Mouse (Mus musculus) embryonic facial prominence, embryonic 14.5 days (tissue): ENCODE data around the gene Fyco1. TPM values are rescaled to one million over a fixed set of nuclear protein-coding genes. Genes with fewer than 3 reads are reported as not detected.

ENCODE experiments used
- ATAC-seq: fragments of 200-750 bp; cut with Nextera tagmentation; 2 replicates; pipeline ENCODE4 v1.8.0; 2017; ENCODE audit warnings: low read depth, moderate number of reproducible peaks, moderate TSS enrichment
- DNase-seq: peaks from one replicate; pipeline ENCODE4 v3.0.0-alpha.2; 2015; ENCODE audit warnings: low spot score
- H3K27ac ChIP-seq: fragments of 300-500 bp; sonication (generic); replicated peaks from 2 replicates; pipeline ENCODE4 v1.5.1; 2014; ENCODE audit warnings: low read depth, mild to moderate bottlenecking, low read length, moderate library complexity
- H3K27me3 ChIP-seq: fragments of 300-500 bp; sonication (generic); replicated peaks from 2 replicates; pipeline ENCODE4 v1.6.1; 2014; ENCODE audit warnings: low read length; ENCODE audit not compliant: control insufficient read depth, insufficient read depth
- H3K36me3 ChIP-seq: fragments of 300-500 bp; sonication (generic); 2 replicates; pipeline ENCODE4 v1.6.1; 2014; ENCODE audit warnings: low read length, mixed read lengths; ENCODE audit not compliant: control insufficient read depth, insufficient read depth
- H3K4me1 ChIP-seq: fragments of 300-500 bp; sonication (generic); 2 replicates; pipeline ENCODE4 v1.6.1; 2014; ENCODE audit warnings: antibody characterized with exemption, low read length; ENCODE audit not compliant: control insufficient read depth, insufficient read depth
- H3K4me2 ChIP-seq: fragments of 300-500 bp; sonication (generic); 2 replicates; pipeline ENCODE4 v1.6.1; 2014; ENCODE audit warnings: low read depth, mild to moderate bottlenecking, low read length, moderate library complexity, mixed read lengths
- H3K4me3 ChIP-seq: fragments of 300-500 bp; sonication (generic); 2 replicates; pipeline ENCODE4 v1.5.1; 2014; ENCODE audit warnings: low read depth, mild to moderate bottlenecking, low read length
- H3K9ac ChIP-seq: fragments of 300-500 bp; sonication (generic); 2 replicates; pipeline ENCODE4 v1.6.1; 2014; ENCODE audit warnings: low read depth, mild to moderate bottlenecking, low read length, moderate library complexity, mixed read lengths
- H3K9me3 ChIP-seq: fragments of 300-500 bp; sonication (generic); 2 replicates; pipeline ENCODE4 v1.6.1; 2016; ENCODE audit warnings: low read length; ENCODE audit not compliant: control insufficient read depth
- WGBS: fragments of 180-500 bp; shearing (Covaris S2); extraction: QIAGEN DNeasy Blood & Tissue Kit; methylation state at CpG from one replicate; pipeline ENCODE4 v1.1.7; 2014; 5-methylcytosine and 5-hydroxymethylcytosine counted together
- polyA plus RNA-seq: library from polyadenylated mRNA; unstranded; fragments of >200 nt; fragmentation: Nextera tagmentation; extraction: Ambion mirVana; gene quantifications from 2 replicates; pipeline ENCODE4 v1.2.1, GENCODE M21; 2014

Gene Fyco1
- polyA plus RNA-seq = 12.1 and 15.1 TPM in 2 replicates

DNA sequence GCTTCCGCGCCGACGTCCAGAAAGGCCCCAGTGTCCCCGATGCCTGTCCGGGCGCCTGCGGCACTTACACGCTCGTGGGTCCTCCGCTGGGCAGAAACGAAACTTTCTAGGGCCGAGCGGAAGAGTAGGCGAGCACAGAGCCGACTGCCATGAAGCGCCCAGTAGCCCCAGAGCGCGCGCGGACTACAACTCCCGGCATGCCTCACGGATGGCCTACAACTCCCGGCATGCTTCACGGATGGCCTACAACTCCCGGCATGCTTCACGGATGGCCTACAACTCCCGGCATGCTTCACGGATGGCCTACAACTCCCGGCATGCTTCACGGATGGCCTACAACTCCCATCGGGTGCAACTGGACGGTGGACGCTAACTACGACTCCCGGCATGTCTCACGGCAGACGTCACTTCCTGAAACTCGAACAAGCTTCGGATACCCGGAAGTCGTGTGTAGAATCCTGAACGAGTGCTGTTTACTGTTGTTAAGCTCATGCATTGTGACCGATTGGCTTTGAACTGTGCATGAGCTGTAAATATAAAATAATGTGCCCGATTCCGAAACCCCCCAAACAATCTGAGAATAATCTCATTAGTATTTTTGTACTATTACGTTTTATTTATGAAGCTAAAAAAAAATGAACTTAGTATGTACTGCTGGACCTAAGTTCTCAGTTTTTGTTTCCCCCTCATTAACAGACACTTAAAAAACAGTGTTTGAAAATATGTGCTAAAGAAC, at the start of gene Fyco1:
Fyco1 (minus strand) TSS at position 187 of the 736 bp plus-strand sequence.
- under 1% methylated on average over 40 of the region's 47 CpGs for WGBS
- Histone ChIP-seq H3K27ac (peak within 1 kb of the TSS; percentile 96), H3K4me2 (peak within 1 kb of the TSS; percentile 80), H3K9me3 (no peaks in the 10 kb centered on the region), H3K4me1 (peaks cover 3% of the 10 kb centered on the region; the same call in 1 of the 2 replicates), H3K27me3 (no peaks in the 10 kb centered on the region), H3K4me3 (peak within 1 kb of the TSS; percentile 87), H3K9ac (peak within 1 kb of the TSS; percentile 91), H3K36me3 (no peaks in the 10 kb centered on the region)
- ATAC-seq = peak; percentile 97
- peak; percentile 100 for DNase-seq

DNA sequence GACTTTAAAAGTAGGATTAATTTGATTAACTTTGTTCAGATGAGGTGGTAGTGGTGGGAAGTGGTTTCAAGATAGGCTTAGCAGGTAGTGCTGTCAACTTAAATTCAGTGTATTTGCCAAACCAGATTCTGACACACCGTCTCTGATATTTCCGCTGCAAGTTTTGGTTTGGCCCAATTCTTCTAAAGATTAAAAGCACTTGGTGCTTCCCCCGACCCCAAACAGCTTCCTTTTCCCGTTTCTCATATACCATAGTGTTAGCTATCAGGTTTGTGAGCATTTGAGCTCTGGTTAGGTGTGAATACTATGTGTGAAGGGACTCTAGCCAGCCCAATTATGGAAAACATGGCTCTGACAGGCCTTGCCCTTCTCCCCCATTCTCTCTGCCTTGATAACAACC, 20.4 kb upstream of the Fyco1 start:
- DNase-seq (no peak), ATAC-seq (no peak)
- H3K4me3 ChIP-seq = no peak overlapping the region
- no peak overlapping the region for H3K4me2 ChIP-seq
- H3K27ac ChIP-seq = no peak overlapping the region
- no peaks in the 10 kb centered on the region for H3K9me3 ChIP-seq
- H3K9ac ChIP-seq = no peak overlapping the region
- no peaks in the 10 kb centered on the region for H3K27me3 ChIP-seq
- H3K4me1 ChIP-seq = no peaks in the 10 kb centered on the region
- no peaks in the 10 kb centered on the region for H3K36me3 ChIP-seq
- 68% methylated on average over 4 of the region's 4 CpGs for WGBS

DNA sequence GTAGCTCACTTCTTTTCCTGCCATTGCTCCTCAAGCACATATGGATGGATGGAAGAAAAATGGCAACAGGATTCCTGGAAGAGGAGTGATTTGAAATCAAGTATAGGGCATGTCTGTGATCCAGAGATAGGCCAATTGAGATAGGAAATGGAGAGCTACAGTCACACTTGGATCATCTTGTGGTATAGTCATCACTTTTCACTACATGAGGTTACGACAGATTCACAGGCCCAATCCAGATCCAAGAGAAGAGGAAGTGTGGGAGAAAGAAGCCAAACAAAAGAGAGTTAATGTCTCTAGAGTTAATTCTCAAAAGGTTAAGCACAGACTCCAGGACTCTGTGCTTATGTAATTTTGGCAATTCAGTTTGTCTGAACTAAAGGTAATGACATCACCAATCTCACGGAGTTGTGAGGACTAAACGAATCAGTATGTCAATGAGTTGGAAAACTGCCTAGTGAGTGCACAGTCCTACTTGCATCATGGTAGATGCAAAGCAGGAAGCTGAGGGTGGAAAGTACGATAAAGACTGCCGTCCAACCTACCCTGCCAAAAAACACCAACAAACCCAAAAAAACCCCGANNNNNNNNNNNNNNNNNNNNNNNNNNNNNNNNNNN, 17.6 kb upstream of the Fyco1 start:
- no peaks in the 10 kb centered on the region for H3K4me1 ChIP-seq
- no peak overlapping the region for H3K27ac ChIP-seq
- no peak overlapping the region for H3K4me3 ChIP-seq
- H3K4me2 ChIP-seq = no peak overlapping the region
- WGBS = 74% methylated on average over 3 of the region's 6 CpGs
- ATAC-seq (no peak), DNase-seq (peak; percentile 26)
- H3K36me3 ChIP-seq = no peaks in the 10 kb centered on the region
- no peaks in the 10 kb centered on the region for H3K27me3 ChIP-seq
- no peak overlapping the region for H3K9ac ChIP-seq
- H3K9me3 ChIP-seq = no peaks in the 10 kb centered on the region

DNA sequence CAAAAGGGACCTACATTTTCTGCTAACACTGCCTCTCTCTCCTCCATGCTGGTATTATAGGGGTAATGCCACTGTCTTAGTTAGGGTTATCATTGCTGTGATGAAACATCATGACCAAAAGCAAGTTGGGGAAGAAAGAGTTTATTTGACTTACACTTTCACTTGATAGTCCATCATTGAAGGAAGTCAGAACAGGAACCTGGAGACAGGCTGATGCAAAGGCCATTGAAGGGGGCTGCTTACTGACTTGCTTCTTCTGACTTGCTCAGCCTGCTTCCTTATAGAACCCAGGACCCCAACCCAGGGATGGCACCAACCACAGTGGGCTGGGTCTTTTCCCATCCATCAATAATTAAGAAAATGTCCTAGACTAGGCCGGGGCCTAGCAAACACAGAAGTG, 11.9 kb upstream of the Fyco1 start:
- no peak for ATAC-seq
- no peaks in the 10 kb centered on the region for H3K9me3 ChIP-seq
- H3K27me3 ChIP-seq = no peaks in the 10 kb centered on the region
- H3K4me3 ChIP-seq = no peak overlapping the region
- no peak overlapping the region for H3K9ac ChIP-seq
- H3K36me3 ChIP-seq = no peaks in the 10 kb centered on the region
- 92% methylated on average over 1 of the region's 1 CpGs for WGBS
- DNase-seq = no peak
- H3K4me1 ChIP-seq = no peaks in the 10 kb centered on the region
- H3K4me2 ChIP-seq = no peak overlapping the region
- H3K27ac ChIP-seq = no peak overlapping the region

DNA sequence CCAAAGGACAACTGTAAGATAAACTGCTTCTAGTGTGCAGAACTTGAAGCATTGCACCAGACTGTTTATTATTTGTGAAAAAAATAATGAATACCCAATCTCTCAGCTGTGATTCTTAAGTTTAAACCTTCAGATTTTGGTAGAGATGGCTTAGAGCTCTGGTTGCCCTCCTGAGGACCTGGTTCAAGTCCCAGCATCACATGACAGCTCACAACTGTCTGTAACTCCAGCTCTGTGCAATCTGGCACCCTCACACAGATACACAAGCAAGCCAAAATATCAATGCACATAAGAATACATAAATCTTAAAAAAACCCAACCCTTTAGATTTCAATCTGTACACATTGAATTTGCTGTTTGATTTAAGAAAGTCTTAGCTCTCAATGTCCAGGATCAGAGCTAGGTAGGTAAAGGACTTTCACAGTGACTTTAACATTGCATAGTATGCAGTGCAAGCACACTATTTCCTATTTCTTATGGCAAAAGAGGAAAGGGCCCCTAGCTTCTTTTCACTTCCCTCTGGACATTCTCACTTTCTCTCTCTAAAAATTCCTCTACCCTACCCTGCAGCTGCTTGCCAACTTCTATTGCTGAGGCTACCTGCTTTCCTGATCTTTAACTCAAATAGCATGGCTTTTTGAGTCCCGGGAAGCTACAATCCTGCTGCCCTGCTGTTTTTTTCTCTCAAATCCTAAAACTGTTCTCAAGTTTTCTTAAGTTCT, 11.4 kb upstream of the Fyco1 start:
- no peak for DNase-seq

DNA sequence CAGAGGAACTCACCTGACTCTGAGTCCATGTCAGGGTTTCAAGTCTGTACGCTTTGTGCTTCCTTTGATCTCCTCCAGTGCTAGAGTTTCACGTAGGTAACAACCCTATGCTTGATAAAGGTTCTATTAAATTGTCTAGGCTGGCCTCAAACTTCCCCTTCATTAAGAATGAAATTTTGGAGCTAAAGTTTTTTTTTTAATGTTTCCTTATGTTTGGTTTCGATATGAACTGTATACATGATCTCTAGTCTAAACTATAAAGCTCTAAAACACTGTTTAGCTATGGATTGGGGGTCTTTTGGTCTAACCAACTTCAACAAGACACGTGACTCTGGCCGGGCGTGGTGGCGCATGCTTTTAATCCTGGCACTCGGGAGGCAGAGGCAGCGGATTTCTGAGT, 10.2 kb upstream of the Fyco1 start, which contains the start of gene Xcr1:
Xcr1 (minus strand) TSS at position 101 of the 400 bp plus-strand sequence.
- H3K4me1 ChIP-seq = no peaks in the 10 kb centered on the region
- WGBS = 84% methylated on average over 9 of the region's 9 CpGs
- H3K36me3 ChIP-seq = no peaks in the 10 kb centered on the region
- H3K4me3 ChIP-seq = no peak within 1 kb of the TSS
- H3K9ac ChIP-seq = no peak within 1 kb of the TSS
- no peak within 1 kb of the TSS; the same call in 1 of the 2 replicates for H3K27ac ChIP-seq
- ATAC-seq (no peak), DNase-seq (no peak)
- no peaks in the 10 kb centered on the region for H3K27me3 ChIP-seq
- no peaks in the 10 kb centered on the region for H3K9me3 ChIP-seq
- no peak within 1 kb of the TSS for H3K4me2 ChIP-seq

More for the DNA sequence above, 11.4 kb upstream of the Fyco1 start:
- no peak for ATAC-seq
- Histone ChIP-seq H3K4me1 (no peaks in the 10 kb centered on the region), H3K4me3 (no peak overlapping the region), H3K9ac (no peak overlapping the region), H3K9me3 (no peaks in the 10 kb centered on the region), H3K4me2 (no peak overlapping the region), H3K27me3 (no peaks in the 10 kb centered on the region), H3K36me3 (no peaks in the 10 kb centered on the region), H3K27ac (no peak overlapping the region; the same call in 1 of the 2 replicates)
- 81% methylated on average over 1 of the region's 1 CpGs for WGBS

DNA sequence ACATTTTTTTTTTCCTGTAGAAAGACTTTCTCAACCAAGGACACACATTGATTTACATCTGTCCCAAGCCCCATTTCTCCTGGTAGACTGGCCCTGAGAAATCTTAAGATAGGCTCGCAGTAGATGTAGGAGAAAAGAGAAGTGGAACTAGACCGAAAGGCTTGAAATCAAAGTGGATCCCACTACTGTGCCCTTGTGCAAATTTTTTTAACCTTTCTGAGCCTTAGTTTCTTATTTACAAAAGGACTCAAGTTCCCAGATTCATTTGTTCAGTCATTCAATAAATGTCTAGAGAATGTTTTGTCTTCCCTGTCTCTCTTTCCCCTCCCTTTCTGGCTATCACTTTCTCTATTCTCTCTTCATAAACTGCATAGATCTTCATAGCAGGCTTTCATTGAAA, 5.1 kb upstream of the Fyco1 start:
- no peak for DNase-seq
- Histone ChIP-seq H3K4me1 (peaks cover 3% of the 10 kb centered on the region; the same call in 1 of the 2 replicates), H3K4me3 (no peak overlapping the region), H3K27me3 (no peaks in the 10 kb centered on the region), H3K27ac (no peak overlapping the region), H3K4me2 (no peak overlapping the region), H3K9ac (no peak overlapping the region), H3K36me3 (no peaks in the 10 kb centered on the region), H3K9me3 (no peaks in the 10 kb centered on the region)
- no peak for ATAC-seq
- 79% methylated on average over 2 of the region's 2 CpGs for WGBS

DNA sequence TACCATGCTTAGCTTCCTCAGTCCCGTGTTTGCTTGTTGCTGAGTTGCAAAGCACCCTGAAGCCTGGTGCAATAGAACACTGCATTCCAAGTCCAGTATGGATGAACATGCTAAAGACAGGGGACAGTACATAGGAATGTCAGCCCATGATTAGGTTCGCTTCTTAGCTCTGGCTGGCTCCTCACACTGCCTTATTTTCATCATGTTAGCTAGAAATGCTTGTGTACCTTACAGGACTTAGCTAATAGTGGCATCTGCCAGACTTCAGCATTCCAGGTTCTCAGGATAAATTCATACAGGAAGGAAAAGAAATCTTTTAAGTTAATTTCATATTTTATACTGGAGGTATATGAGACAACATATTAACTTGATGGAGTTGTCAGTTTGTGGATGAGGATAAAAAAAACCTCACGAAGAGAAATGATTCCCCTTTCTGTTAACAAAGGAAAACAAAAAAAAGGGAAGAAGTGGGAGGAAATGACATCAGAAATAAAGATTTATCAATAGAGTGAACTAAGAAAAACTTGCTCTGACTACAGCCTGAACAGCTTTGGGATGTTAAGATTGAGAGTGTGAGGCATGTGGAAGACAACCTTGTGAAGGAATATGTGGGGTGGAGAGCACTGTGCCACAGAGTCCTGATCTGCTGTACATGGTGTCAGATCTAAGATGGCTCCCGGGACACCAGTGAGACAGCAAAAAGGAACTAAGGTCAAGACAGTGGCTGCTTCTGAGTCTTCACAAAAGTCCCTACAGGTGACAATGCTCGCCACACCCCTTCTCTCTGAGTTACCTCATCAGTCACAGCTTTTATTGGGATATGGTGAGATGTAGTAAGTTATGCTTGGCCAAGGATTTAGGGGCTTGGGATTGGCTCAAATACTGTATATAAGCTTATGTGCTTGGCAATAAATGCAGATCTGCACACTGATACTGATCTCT, 1.0 kb upstream of the Fyco1 start:
- 69% methylated on average over 5 of the region's 5 CpGs for WGBS
- no peaks in the 10 kb centered on the region for H3K36me3 ChIP-seq
- no peaks in the 10 kb centered on the region for H3K27me3 ChIP-seq
- ATAC-seq (no peak), DNase-seq (no peak)
- H3K4me2 ChIP-seq = peak overlapping the region; percentile 55
- no peaks in the 10 kb centered on the region for H3K9me3 ChIP-seq
- H3K4me1 ChIP-seq = peaks cover 3% of the 10 kb centered on the region; the same call in 1 of the 2 replicates
- H3K27ac ChIP-seq = peak overlapping the region; percentile 59
- H3K9ac ChIP-seq = peak overlapping the region; percentile 46
- peak overlapping the region; percentile 41 for H3K4me3 ChIP-seq
